Mouse (Mus musculus) layer of hippocampus, adult 8-10 months (tissue): ENCODE data around the gene Mapre3. TPM values are rescaled to one million over a fixed set of nuclear protein-coding genes. Genes with fewer than 3 reads are reported as not detected.

Experiments used
- DNase-seq, 2 experiments: peaks; one replicate each; pipeline ENCODE4 v3.0.0; 2022; ENCODE audit warnings: low spot score in 2 of 2
- total RNA-seq, 4 experiments: library from RNA; stranded (reverse); gene quantifications; 2 replicates each; pipeline ENCODE4 v1.2.4; 2022

The Mapre3 gene
- 100 to 1,000 TPM; 225 to 231 (median 227) TPM for total RNA-seq

DNA sequence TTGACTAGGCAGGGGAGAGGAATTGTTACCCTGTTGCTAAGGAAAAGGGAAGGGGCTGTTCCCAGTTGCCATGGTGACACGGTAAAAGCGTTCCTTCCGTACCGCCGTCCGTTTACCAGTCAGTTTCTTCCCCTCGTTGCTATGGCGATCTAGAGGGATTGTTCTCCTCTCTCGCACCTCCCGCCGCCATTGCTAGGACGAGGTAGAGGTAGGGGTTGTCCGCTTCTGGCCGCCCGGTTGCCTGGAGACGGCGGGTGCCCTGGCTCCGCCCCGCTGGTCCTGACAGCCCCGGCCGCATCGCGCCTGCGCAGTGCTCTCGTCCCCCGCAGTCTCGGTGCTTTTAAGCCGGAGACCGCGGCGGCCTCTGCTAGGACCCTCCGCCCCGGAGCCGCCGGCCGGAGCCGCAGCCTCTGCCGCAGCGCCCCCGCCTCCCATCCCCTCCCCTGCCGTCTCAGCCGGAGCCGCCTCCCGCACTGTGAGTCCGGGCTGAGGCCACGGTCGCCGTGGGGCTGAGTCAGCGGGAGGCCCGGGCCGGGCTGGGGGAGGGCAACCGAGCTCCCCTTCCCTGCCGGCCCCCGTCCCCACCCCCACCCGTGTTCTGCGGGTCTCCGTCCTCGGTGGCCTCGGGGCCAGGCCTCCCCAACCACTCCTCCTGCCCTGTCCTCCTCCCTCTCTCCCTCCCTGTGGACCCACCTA lies at the start of gene Mapre3:
Mapre3 (plus strand) TSS at position 218 of the 696 bp plus-strand sequence.
- peak; percentile 92 to 93 for DNase-seq

DNA sequence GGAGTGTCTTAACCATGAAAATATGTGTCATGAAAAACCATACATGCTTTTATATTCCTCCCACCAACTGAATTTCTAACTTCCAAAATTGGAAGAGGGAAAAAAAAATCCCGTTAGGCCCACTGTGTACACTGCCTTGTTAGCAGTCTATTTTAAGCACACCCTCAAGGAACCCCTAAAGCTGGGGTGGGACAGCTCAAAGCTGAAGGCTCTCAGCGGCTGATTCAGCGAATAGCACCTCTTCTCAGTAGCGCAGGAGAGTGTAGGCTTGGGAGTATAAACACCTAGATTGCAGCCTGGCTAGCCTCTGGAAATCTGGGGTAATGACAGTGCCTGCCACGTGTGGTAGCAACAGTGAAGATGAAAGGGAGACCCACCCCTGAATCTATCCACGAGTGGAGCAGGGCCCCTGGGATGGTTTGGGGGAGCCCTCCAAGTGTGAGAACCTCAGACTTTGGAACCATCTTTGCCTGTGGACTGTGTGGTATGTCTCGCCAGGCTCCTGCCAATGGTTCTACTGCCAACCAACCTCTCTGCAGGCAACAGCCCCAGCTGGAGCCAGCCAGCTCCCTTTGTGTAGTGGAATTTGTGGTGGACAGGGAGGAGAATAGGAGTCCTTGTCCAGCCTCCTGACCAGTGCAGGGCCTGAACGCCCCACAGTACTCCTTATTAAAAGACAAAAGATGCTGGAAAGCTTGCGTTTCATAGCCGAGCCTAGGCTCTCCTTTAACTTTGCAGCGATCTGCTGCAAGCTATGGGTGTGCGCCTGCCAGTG lies 48.7 kb upstream of the Mapre3 start:
- no peak for DNase-seq

DNA sequence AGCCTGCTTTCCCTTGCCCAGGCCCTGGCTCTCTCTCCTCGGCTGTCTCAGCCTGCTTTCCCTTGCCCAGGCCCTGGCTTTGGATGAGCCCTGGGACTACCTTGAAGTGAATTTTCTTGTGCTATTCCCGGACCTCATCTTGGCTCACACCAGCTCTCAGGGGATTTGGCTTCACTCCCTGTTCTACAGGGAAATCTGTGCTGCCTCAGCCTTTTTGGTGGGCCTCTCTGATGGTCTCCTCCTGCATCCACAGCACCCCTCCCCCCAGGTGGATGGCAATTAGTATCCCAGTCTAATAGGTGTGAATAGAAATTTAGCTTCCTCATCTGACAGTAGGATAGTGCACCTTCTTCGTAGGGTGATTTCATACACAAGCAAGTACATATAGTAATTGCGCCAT lies 46.4 kb upstream of the Mapre3 start:
- DNase-seq: no peak

DNA sequence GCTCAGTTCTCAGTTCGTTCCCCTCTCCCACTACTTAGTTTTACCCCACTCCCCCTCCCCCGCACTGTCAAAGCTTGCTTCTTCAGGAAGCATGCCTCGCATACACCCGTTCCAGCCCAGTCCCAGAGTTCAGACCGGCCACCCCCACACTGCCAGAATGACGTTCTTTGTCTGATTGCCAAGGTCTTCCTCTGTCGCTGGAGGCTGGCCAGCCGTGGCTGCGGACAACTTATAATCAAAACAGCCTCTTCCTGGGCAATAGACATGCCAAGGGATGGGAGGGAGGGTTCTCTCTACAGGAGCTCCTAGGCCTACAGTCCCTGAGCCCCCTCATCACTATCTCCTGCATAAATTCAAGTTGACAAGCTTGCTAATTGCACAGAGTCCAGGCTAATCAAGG lies 45.8 kb upstream of the Mapre3 start:
- no peak for DNase-seq

DNA sequence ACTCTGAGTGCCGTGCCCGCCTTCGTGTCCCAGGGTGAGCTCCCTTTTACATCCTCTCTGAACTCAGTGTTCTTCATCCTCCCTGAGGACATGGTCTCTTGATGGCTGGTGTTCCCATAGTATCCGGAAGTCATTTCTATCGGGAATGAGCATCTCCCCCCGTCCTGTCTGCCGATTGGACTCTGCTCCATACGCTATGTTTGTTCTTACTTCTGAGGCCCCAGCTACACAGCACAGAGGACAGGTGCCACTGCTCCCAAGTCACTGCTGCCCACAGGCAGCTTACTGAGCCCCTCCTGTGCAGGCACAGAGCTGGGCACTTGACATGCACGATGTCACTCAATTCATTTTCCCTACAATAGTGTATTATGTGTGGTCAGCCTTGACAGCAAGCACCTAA lies 45.4 kb upstream of the Mapre3 start:
- no peak for DNase-seq

DNA sequence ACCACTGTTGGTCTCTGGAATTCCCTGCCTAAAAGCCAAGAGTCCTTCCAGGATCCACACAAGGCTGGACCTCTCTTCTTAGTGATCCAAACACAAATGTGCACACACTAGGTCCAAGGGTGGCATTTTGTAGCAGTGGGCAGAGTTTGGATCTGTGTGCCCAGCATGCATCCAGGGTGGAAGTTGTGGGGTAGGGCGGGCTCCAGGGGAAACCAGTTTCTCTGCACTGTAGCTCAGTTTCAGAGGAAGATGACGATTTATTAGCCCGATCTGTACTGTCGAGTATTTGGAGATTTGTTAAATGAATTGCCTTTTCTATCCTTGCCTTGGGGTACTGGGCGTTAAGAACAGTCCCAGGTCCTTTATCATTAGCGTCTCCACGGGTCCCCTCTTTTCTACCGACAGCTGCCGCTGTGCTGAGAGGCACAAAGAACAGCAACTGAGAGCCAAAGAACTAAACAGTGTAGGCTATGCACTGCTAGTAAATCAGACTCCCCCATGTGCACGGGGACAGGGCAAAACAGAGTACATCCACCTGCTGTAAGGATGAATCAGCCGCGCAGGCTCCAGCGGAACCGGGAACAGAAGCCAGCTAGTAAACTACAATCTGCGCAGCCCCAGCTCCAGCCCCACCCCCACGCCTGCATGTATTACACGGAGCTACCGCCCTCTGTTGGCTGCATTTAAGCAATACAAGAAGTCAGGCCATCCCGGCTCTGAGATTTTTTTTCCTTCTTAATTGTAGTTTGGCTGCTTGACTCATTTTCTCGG lies 39.7 kb upstream of the Mapre3 start:
- DNase-seq: peak; percentile 90 to 95

DNA sequence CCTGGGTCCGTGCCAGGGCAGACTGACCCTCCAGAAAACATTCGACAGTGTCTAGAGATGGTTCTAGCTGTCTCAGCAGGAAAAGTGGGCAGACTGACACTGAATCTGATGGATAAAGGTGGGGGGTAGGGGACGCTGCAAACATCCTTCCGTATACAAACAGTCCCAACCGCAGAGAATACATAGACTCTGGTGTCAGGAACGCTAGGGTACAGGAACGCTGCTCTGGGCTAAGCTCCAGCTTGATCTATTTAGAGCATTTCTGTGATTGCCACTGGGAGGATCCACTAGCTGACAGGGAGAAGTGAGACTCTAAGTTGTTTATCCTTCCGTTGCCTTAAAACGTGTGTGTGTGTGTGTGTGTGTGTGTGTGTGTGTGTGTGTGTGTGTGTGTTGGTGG lies 33.7 kb upstream of the Mapre3 start:
- DNase-seq: no peak

DNA sequence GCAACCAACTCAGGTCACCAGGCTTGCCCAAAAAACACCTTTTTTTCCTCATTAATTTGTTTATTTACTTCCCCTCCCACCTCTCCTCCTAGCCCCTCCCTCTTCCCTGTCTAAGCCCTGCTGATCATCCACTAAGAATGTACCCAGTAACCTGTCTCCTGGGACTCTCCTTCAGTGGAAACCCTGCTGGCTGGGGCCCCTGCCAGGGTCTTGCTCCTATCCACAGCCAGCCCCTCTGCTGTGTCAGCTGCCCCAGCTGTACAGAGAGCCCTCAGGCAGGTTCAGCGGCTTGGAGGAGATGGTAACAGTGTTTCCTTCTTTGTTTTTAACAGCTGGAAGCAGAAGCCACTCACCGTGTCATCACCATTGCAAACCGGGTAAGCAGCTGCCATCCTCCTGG lies 33.3 kb upstream of the Mapre3 start:
- no peak for DNase-seq

DNA sequence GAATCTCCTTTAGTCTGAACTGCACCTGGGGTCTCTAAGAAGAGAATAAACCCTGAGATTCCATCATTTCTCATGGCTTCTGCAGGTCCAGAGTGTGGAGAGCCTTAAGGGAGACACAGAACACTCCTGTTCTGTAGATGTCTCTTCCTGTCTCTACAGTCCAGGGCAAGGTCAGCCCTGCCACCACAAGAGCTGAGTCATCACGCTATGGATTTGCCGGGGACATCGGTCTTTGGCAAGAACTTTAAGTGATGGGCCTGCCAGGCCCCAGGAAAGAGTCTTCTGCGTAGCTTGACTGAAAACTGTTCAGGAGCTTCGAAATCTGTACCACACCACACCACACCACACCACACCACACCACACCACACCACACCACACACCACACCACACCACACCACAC lies 27.1 kb upstream of the Mapre3 start:
- no peak for DNase-seq

DNA sequence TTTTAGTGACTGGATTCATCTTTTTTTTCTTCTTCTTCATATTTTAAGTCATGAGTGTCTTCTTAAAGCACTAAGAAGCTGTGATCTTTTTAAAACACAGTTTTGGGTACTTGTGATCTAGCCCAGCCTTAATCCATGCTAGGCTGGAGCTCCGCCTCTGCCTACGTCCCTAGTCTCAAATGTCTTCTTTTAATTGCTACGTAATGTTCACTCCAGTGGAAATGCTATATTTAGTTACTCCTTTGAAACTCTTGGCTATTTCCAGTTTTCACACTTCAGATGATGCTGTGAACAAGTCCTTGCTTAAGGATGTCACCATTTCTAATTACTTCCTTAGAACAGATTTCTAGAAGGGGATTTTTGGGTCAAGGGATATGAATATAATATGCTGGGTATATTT lies 24.4 kb upstream of the Mapre3 start:
- DNase-seq: no peak

DNA sequence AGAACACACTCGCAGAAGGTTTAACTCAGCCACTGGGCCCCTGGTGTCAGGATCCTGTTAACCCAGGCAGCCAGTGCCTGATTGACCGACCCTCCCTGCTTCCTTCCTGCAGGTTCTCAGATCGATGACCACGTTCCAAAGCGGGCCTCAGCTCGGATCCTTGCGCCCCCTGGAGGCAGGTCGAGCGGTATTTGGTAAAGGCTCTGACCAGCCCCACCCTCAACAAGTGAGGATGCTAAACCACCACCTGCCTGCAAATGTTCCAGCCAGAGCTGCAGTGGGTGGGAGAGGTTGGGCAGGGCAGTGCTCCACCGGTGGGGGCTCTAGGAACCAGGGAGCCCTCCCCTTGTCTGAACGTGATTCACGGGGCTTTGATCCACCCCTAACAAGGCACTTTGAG lies 18.3 kb upstream of the Mapre3 start:
- peak in 1 of 2 experiments; percentile 75 for DNase-seq

DNA sequence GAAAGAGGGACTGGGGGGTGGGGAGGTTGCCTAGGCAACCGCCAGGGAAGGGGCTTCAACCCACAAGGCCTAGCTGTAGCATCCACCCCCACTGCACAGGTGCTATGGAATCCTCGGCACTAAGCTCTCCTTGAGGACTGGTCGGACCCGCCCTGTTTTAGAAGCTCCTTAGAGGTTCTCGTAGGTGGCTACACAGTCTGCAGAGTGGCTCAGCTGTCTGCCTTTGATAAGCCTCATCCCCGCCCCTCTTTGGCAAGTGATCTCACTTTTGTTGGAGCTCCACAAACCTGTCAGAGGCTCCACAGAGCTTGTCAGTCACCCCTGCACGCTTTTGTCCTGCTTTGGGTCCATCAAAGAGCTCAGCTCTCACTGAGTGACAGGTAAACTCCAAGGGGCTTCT lies 17.0 kb upstream of the Mapre3 start:
- DNase-seq: no peak

DNA sequence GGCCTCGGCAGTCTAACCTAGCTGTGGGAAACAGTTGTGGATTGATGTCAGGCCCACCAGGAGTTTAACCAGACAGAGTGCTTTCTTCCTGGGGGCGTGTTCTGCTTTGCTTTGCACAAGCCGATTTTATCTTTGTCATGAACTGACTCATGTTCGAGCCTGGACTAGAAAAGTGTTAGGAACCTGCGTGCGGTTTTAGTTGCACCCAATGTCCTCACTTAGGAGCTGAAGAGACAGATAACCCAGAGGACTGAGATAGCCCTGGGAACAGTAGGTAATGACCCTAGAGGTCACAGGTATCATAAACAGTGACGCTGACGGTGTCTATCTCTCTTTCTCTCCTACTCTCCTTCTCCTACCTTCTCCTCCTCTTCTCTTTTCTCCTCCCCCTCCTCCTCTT lies 16.5 kb upstream of the Mapre3 start:
- DNase-seq: no peak

DNA sequence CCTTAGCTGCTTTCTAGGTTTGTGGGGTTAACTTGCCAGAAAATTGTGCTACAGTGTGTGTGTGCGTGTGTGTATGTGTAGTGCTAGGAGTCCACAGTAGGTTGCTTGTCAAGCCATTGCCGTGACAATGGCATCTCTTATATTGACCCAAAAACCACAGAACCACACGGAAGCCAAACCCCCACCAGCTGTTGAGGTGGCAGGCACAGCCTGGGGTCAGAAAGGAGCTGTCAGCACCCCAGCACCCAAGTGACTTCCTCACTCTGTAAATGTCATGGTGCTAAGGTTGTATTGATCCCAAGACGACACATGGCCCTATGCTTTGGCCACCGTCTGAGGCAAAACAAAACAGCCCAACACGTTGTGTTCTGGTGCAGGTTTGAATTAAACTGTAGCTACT lies 15.5 kb upstream of the Mapre3 start:
- DNase-seq: no peak

DNA sequence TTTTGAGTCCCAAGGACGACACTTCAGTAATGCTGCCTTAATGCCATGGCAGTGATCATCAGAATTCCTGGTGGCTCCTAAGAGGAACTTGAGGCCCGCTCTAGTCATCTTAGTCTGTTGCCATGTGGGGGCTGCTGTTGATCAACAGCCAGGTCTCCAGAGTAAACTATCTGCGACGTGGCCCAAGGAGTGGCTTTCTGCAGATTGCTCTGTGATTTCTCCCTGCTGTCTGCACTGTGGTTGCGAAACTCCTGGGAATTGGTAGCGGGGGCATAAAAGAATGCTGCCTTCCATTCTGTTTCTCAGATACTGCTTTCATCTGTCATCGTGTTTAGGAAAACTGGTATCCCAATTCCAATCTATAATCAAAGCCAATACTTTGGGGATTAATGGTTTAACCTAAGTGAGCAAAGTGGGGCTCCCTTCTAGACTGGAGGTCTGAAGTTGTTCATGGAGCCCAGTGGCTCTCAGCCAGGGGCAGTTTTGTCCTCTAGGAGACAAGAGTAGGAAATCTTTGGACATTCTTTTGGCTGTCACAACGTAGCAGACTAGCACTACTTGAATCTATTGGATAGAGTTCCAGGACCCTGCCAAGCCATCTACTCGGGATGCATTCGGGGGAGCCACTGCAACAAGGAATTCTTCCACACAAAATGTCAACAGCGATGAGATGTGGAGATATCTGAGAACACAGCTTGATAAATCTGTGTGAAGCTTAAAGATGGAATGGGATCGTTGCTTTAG lies 11.5 kb upstream of the Mapre3 start:
- DNase-seq: no peak

DNA sequence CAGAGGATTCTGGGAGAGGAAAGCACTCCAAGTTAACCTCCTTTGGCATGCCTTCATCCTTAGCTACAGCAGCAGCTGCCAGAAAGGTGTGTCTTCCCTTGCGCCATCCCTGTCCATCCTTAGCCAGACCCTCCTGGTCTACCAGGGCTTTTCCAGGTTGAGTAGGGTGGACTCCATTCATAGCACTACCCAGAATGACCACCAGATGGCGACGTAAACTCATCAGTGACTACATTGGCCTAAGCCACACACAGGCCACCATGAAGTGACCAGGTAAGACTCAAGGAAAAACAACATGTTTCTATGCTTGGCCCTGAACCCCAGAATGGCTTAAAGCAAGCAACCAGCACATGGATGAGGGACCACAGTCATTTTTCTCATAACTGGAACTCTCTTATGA lies 8.3 kb upstream of the Mapre3 start:
- peak; percentile 63 to 91 for DNase-seq

DNA sequence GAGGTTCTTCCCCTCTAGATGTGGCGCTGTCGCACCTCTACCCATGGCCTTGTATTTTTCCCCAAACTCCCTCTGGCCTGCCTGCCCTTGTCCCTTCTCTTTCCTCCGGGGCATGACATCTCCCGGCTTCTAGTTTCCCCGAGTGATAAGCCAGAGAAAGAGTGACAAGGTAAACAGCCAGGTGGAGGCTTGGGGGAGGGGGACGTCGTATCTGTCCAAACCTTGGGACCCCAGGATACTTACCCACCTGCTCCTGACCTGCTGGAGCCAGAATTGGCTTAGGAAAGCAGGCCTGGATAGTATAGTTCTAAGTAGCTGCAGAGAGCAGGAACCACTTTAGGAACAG lies 652 bp downstream of the Mapre3 start:
- no peak for DNase-seq

DNA sequence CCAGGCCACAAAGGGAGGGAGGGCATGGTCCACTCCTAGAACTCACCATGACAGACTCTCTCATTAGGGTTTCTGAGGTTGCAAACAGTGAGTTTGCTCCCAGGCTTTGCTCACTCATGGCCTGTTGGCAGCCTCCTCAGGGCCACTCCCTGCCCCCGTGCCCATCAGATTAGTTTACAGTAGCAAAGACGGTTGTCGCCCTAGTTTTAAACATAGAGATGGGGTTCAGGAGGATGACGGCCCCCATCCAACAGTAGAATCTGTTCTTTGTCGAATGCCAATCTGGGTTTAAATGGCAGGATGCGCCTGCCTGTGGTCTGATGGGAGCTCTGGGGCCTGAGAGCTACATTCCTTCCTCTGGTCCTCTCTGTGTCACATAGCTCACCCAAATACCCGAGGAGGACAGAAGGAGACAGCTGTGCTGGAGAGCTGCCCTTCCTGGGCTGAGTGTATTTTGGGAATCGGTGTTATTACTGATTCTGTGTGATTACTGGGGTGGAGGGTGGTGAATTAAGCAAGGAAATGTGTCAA lies 1.9 kb downstream of the Mapre3 start:
- no peak for DNase-seq

DNA sequence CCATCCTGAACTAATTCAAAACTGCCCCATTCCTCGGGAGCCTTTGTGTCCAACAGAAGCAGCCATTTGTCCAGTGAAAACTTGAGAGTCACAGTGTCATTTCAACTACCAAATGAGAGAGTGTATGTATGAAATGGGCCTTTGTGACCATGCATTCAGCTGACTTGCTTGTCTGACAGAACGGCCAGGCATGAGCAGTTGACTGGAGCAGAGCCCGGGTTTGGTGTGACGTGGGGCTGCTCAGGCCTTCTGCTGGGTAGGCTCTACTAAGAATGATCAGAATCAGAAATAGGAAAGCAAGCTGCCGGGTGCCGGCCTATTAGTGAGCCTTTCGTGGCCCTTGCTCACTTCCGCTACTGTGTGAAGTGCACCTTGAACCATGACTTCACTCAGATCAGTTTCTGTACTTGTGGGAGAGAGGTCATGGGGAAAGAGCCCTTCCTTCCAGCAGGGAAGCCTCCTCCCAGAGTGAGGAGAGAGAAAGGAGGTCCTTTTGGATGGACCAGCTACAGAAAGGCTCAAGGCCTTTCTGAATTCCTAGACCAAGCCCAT lies 4.4 kb downstream of the Mapre3 start:
- DNase-seq: peak; percentile 50 to 62

DNA sequence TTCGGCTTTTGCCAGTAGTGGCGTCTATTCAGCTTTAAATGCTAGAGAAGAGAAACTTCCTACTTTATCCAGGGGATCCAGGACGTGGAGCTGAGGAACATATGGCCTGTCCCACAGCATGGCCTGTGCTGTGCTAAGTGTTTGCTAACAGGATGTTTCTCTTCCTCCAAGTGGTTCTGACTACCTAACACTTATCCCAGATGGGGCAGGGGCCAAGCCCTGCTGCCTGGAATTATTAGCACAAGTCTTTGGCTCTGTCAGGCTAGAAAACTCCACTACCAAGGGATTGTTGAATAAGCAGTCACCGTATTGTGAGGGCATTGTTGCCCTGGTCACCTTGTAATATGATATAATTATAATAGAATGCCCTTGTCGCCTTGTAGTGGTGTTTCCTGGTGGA lies 8.2 kb downstream of the Mapre3 start:
- no peak for DNase-seq

DNA sequence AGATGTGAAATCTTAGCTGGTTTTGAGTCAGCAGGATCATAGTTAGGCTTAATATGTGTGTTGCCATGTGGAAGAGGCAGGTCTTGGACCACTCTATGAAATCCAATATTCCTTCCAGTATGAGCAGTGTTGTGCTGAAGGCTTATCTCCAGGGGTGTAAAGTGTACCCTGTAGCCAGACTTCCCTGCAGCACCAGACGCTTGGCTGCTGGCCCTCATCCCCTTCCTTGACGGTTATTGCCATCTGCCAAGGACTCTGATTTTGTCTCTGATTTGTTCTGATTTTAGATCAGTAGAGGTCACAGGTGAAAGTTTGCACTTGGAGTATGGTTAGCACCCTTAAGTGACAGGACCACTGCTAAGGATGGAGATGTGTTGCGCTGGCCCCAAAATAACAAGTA lies 8.7 kb downstream of the Mapre3 start:
- no peak for DNase-seq
